Mouse (Mus musculus) liver, embryonic 12.5 days (tissue): ENCODE results near the gene Noct. TPM values are rescaled to one million over a fixed set of nuclear protein-coding genes. Genes with fewer than 3 reads are reported as not detected.

Source experiments
- ATAC-seq: fragments of 200-750 bp; cut with Nextera tagmentation; 2 replicates; pipeline ENCODE4 v1.8.0; 2017; ENCODE audit warnings: moderate number of reproducible peaks, mild to moderate bottlenecking, moderate library complexity
- H3K27ac ChIP-seq: fragments of 300-500 bp; sonication (generic); 2 replicates; pipeline ENCODE4 v1.5.1; 2016; ENCODE audit warnings: mild to moderate bottlenecking
- H3K27me3 ChIP-seq: fragments of 300-500 bp; sonication (generic); replicated peaks from 2 replicates; pipeline ENCODE4 v1.6.1; 2016; ENCODE audit warnings: mild to moderate bottlenecking, moderate library complexity
- H3K36me3 ChIP-seq: fragments of 300-500 bp; sonication (generic); 2 replicates; pipeline ENCODE4 v1.6.1; 2016; ENCODE audit warnings: mild to moderate bottlenecking, moderate library complexity
- H3K4me1 ChIP-seq: fragments of 300-500 bp; sonication (generic); 2 replicates; pipeline ENCODE4 v1.6.1; 2016
- H3K4me2 ChIP-seq: fragments of 300-500 bp; sonication (generic); 2 replicates; pipeline ENCODE4 v1.6.1; 2016; ENCODE audit warnings: mild to moderate bottlenecking, moderate library complexity
- H3K4me3 ChIP-seq: fragments of 300-500 bp; sonication (generic); 2 replicates; pipeline ENCODE4 v1.5.1; 2016; ENCODE audit warnings: mild to moderate bottlenecking, moderate library complexity
- H3K9ac ChIP-seq: fragments of 300-500 bp; sonication (generic); 2 replicates; pipeline ENCODE4 v1.6.1; 2016; ENCODE audit warnings: mild to moderate bottlenecking, moderate library complexity
- H3K9me3 ChIP-seq: fragments of 300-500 bp; sonication (generic); replicated peaks from 2 replicates; pipeline ENCODE4 v1.6.1; 2016; ENCODE audit warnings: mild to moderate bottlenecking, moderate library complexity
- WGBS: fragments of 180-500 bp; shearing (Covaris S2); methylation state at CpG from one replicate; pipeline ENCODE4 v1.1.7; 2016; ENCODE audit not compliant: insufficient replicate concordance; 5-methylcytosine and 5-hydroxymethylcytosine counted together
- polyA plus RNA-seq: library from polyadenylated mRNA; unstranded; fragments of >200 nt; fragmentation: Nextera tagmentation; extraction: Ambion mirVana; gene quantifications from 2 replicates; pipeline ENCODE4 v1.2.1, GENCODE M21; 2016

Gene Noct
- polyA plus RNA-seq, 1 experiment from 2014 or later = 41.1 TPM

DNA sequence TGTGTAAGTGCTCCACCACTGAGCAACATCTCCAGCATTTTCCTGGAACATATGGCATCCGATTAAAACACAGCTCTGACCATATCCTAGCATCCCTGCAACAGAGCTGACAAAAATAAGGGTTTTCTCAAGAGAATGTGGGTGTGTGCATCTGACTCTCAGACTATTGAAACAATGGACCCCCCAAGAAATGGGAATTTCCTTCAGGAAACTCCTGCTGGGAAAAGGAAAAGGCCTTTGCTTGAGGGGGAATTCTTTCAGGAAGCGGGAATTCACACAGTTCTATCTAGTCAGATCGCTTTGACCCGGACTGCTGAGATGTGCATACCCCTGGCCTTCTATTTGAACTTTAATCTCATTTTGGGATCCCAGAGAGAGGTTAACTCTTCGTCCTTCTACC lies 691 bp upstream of the Noct start:
- 37% methylated on average over 5 of the region's 5 CpGs for WGBS
- Histone ChIP-seq H3K9me3 (no peaks in the 10 kb centered on the region), H3K27me3 (peaks cover 12% of the 10 kb centered on the region; the same call in 1 of the 2 replicates), H3K36me3 (peaks cover 6% of the 10 kb centered on the region), H3K4me1 (peaks cover 43% of the 10 kb centered on the region), H3K4me2 (peak overlapping the region; percentile 93), H3K9ac (peak overlapping the region; percentile 100; the same call in 1 of the 2 replicates), H3K27ac (peak overlapping the region; percentile 98; the same call in 1 of the 2 replicates), H3K4me3 (peak overlapping the region; percentile 99)
- ATAC-seq = no peak

DNA sequence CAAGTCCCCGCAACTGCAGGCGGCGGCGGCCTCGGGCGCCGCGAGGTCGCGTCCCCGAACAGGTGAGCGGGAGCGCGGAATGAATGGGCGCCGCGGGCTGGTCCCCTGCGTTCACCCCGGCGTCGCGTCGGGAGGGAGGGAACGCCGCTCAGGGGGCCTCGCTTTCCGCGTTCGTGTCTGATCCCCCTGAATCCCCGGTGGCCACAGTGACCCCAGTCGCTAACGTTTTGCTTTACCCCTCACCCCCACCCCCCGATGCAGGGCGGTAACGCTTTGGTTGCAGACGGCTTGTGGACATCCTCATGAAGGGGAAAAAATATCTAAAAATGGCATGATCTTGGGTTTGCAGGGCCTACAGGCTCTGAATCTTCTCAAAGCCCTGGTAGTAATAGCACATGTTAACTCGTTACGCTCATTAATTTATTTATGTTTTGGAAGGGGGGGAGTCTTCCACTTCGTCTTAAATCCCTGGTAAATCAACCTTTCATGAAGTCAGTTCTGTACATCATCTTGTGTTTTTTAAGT lies 1.0 kb downstream of the Noct start:
- peaks cover 61% of the 10 kb centered on the region for H3K4me1 ChIP-seq
- peak overlapping the region; percentile 99 for H3K4me3 ChIP-seq
- H3K9ac ChIP-seq = peak overlapping the region; percentile 100
- peak overlapping the region; percentile 93 for H3K4me2 ChIP-seq
- no peaks in the 10 kb centered on the region for H3K9me3 ChIP-seq
- WGBS = 1% methylated on average over 38 of the region's 39 CpGs
- H3K27me3 ChIP-seq = peaks cover 12% of the 10 kb centered on the region; the same call in 1 of the 2 replicates
- no peak for ATAC-seq
- H3K27ac ChIP-seq = peak overlapping the region; percentile 98
- H3K36me3 ChIP-seq = peaks cover 13% of the 10 kb centered on the region

DNA sequence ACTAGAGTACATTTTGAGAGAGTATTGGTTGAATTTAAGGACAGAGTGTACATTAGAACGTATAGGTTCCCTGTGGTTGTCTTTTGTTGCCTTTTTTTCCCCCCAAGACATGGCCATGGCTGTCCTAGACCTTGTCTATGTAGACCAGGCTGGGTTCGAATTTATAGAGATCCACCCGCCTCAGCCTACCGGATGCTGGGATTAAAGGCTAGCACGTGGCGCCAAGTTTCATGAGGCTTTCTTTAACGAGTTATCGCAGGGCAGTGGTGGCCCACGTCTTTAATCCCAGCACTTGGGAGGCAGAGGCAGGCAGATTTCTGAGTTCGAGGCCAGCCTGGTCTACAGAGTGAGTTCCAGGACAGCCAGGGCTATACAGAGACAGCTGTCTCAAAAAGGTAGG lies 1.7 kb downstream of the Noct start:
- Histone ChIP-seq H3K27ac (peak overlapping the region; percentile 98), H3K9me3 (no peaks in the 10 kb centered on the region), H3K27me3 (peaks cover 12% of the 10 kb centered on the region; the same call in 1 of the 2 replicates), H3K4me1 (peaks cover 67% of the 10 kb centered on the region), H3K4me2 (peak overlapping the region; percentile 93), H3K4me3 (peak overlapping the region; percentile 99), H3K36me3 (peaks cover 13% of the 10 kb centered on the region), H3K9ac (peak overlapping the region; percentile 100)
- 67% methylated on average over 10 of the region's 10 CpGs for WGBS
- no peak for ATAC-seq

DNA sequence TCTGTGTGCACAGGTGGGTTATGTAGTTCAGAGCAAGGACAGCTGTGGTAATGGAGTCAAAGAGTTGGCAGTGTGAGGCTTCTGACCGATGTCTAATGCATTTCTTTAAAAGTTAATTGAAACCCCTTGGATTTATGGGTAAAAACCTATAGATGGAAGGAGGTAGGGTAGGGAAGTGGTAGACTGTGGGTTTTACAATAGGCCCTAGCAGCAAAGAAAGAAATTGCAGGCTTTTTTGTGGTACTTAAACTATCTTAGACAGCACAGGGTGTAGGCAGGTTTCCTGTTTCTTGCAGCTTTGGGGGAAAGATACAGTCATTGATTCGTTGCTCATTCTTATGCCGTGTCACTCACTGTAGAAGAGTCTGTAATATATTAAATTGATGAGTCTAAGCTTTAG lies 2.4 kb downstream of the Noct start:
- Histone ChIP-seq H3K36me3 (peaks cover 13% of the 10 kb centered on the region), H3K27ac (peak overlapping the region; percentile 98), H3K4me2 (peak overlapping the region; percentile 93), H3K4me3 (peak overlapping the region; percentile 99), H3K4me1 (peaks cover 74% of the 10 kb centered on the region), H3K9me3 (no peaks in the 10 kb centered on the region), H3K27me3 (peaks cover 9% of the 10 kb centered on the region; the same call in 1 of the 2 replicates), H3K9ac (peak overlapping the region; percentile 100)
- ATAC-seq = no peak
- WGBS = 31% methylated on average over 3 of the region's 3 CpGs

DNA sequence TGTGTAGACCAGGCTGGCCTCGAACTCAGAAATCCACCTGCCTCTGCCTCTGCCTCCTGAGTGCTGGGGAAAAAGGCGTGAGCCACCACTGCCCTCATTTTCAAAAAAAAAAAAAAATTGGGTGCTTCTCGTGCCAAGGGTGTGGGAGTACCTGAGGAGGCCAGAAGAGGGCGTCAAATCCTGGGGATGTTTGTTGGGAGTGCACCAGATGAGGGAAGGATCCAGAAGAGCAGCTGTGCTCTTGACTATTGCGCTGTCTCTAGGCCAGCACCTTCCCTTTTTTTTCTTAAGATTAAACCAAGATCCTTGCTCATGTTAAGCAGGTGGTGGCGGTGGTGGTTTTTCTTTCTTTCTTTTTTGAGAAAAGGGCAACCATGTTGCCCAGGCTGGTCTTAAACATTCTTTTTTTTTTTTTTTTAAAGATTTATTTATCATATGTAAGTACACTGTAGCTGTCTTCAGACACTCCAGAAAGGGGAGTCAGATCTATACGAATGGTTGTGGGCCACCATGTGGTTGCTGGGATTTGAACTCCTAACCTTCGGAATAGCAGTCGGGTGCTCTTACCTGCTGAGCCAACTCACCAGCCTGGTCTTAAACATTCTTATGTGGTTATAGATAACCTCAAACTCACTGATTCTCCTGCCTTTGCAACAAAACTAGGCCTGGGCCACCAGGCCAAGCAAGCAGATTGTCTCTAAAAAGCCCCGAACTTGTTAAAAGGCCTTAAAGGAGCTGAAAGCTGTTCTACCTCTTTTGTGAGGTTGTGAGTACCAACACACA lies 4.0 kb downstream of the Noct start:
- H3K36me3 ChIP-seq = peaks cover 22% of the 10 kb centered on the region
- ATAC-seq = no peak
- WGBS = 53% methylated on average over 10 of the region's 10 CpGs
- peak overlapping the region; percentile 98 for H3K27ac ChIP-seq
- peak overlapping the region; percentile 100 for H3K9ac ChIP-seq
- peak overlapping the region; percentile 26 for H3K4me3 ChIP-seq
- H3K27me3 ChIP-seq = no peaks in the 10 kb centered on the region
- H3K9me3 ChIP-seq = no peaks in the 10 kb centered on the region
- peaks cover 86% of the 10 kb centered on the region for H3K4me1 ChIP-seq
- peak overlapping the region; percentile 93 for H3K4me2 ChIP-seq

DNA sequence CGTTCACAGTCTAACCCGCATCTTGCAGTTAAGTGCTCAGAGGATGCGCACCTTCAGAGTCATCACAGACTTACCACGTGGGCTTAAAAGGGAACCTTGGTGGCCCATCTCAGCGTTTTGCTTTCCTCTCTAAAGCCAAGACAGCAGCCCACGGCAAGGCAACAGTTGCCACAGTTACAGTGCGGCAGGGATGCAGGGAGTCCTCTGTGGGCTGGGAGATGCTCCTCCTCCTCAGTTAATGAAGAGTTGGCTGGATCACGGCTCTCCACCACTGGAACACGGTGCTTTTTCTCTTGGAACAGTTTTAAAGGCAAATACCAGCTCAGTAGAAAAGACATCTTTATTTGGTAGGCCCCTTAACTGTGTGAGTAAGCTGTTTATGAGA lies 4.6 kb downstream of the Noct start:
- Histone ChIP-seq H3K4me3 (peak overlapping the region; percentile 26), H3K4me1 (peaks cover 86% of the 10 kb centered on the region), H3K27me3 (no peaks in the 10 kb centered on the region), H3K9ac (peak overlapping the region; percentile 100), H3K27ac (peak overlapping the region; percentile 98), H3K9me3 (no peaks in the 10 kb centered on the region), H3K36me3 (peaks cover 28% of the 10 kb centered on the region), H3K4me2 (peak overlapping the region; percentile 93)
- WGBS = 75% methylated on average over 9 of the region's 9 CpGs
- ATAC-seq = no peak

DNA sequence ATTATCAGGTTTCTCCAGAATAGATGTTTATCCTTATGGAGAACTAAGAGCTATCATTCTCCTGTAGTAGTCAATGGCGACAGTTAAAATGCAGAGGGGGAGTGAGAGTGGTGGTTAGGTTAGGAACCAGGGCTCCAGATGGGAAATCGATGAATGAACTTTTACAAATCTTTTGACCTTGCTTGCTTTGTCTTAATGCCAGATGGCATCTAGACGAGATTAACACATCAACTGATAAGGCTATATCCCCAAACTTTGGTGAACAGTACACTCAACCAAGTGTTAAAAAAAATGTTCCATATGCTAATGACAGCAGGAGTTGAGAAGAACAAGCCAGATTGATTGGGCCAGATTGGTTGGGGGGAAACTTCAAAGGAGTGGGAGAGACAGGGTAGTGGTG lies 5.0 kb downstream of the Noct start:
- Histone ChIP-seq H3K27me3 (no peaks in the 10 kb centered on the region), H3K4me3 (peak overlapping the region; percentile 26), H3K27ac (peak overlapping the region; percentile 98), H3K9me3 (no peaks in the 10 kb centered on the region), H3K4me2 (peak overlapping the region; percentile 93), H3K4me1 (peaks cover 86% of the 10 kb centered on the region), H3K9ac (peak overlapping the region; percentile 100), H3K36me3 (peaks cover 32% of the 10 kb centered on the region)
- no peak for ATAC-seq
- 49% methylated on average over 3 of the region's 3 CpGs for WGBS

DNA sequence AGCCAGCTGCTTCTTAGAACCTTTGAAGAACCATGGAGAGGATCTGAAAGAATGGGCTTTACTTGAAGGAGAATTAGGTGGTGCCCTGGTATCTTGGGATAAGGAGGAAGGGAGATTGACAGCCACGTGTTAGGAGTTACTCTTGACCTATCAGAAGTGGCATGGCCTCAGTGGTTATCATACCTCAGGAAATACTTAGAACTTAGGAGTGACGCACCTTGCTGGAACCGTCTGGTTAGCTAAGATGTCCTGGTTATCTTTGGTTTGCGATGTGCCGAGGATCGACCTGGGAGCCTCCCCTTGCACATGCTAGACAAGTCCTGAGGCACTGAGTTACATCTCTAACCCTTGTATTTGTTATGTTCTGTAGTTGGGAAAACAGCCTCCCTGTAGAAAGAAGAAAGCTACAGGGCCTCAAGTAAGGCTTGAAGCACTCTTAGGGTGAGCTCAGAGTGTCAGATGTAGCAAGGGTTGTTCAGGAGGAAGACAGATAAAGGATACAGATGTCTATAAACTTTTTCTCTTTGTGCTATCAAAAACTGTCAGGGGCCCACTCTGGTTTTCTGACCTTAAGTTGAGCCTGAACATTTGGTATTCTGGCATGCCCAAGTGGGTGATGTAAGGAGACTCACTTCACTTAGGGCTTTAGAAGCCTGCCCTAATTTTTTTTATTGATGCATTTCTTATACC lies 6.0 kb downstream of the Noct start:
- Histone ChIP-seq H3K9ac (peak overlapping the region; percentile 100), H3K27ac (peak overlapping the region; percentile 98), H3K36me3 (peaks cover 42% of the 10 kb centered on the region), H3K9me3 (no peaks in the 10 kb centered on the region), H3K4me2 (peak overlapping the region; percentile 93), H3K4me3 (peak overlapping the region; percentile 36), H3K4me1 (peaks cover 97% of the 10 kb centered on the region), H3K27me3 (no peaks in the 10 kb centered on the region)
- 21% methylated on average over 6 of the region's 6 CpGs for WGBS
- ATAC-seq = peak; percentile 92

DNA sequence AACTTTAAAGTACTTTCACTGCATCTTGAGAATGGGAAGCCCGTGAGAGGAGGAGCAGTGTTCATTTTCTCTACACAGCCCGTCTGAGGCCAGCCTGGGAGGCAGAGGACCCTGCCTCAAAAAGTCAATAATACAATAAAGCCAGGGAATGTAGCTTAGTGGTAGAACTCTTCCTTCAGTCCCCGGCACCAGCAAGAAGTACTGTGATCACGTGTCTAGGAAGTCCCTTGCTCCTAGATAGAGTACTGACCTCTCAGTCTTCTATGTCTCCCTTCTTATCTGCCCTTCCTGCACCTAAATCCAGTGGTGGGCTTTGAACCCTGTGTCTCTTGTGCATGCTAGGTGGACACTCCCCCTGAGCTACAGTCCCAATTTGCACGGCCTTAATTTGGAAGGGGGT lies 6.6 kb downstream of the Noct start:
- peak overlapping the region; percentile 93 for H3K4me2 ChIP-seq
- H3K36me3 ChIP-seq = peaks cover 45% of the 10 kb centered on the region
- peak overlapping the region; percentile 36 for H3K4me3 ChIP-seq
- no peak for ATAC-seq
- H3K4me1 ChIP-seq = peaks cover 98% of the 10 kb centered on the region
- 30% methylated on average over 5 of the region's 5 CpGs for WGBS
- H3K27ac ChIP-seq = peak overlapping the region; percentile 98
- H3K9me3 ChIP-seq = no peaks in the 10 kb centered on the region
- H3K9ac ChIP-seq = peak overlapping the region; percentile 69
- no peaks in the 10 kb centered on the region for H3K27me3 ChIP-seq

DNA sequence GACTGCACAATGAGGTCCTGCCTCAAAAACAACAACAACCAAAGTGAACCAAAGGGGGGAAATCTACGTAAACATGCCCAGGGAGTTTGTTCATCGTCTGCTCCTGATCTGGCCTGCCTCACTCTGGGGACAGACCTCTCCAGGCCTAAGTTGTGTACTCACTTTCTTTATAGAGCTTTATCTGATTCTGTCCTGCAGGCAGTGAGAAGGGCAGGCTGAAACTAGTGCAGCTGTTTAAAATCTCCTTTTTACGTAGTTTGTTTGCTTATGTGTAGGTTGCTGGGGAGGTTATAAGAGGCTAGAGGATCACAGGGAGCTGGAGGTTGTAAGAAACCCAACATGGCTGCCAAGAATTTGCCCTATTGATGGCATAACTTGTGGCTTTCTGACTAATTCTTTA lies 7.3 kb downstream of the Noct start:
- Histone ChIP-seq H3K9me3 (no peaks in the 10 kb centered on the region), H3K4me1 (peaks cover 94% of the 10 kb centered on the region), H3K27ac (peak overlapping the region; percentile 98), H3K36me3 (peaks cover 48% of the 10 kb centered on the region), H3K27me3 (no peaks in the 10 kb centered on the region), H3K4me2 (peak overlapping the region; percentile 93), H3K9ac (peak overlapping the region; percentile 69), H3K4me3 (peak overlapping the region; percentile 36)
- WGBS = 29% methylated on average over 3 of the region's 3 CpGs
- ATAC-seq = no peak

DNA sequence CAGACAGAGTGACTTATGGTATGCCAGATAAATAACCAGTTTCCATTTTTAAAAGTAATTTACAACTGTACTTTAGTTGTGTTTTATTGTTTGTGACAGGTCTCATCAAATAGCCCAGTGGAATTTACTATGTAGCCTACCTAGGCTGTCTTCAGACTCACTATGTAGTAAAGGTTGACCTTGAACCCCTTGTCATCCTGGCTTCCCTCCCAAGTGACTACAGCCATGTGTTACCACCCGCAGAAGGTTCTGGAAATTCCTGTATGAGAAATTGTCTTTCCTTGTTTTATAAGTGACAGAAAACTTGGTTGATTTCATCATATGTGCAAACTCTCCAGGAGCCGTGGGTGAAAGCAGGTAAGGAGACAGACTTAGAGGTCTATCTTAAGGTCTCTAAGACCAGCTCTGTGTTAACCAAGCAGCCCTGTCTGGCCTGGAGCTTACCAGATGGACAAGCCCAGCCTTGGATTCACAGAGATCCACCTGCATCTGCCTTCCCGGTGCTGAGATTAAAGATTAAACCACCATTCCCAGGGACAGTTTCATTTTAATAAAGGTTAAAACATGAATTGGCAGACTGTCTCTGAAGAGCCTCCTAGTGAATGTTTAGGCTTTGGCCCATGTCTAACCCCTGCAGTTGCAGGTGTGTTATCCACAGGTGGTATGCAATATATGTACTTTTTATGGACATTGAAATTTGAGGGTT lies 8.1 kb downstream of the Noct start:
- ATAC-seq = no peak
- H3K27ac ChIP-seq = peak overlapping the region; percentile 98
- WGBS = 75% methylated on average over 3 of the region's 3 CpGs
- peak overlapping the region; percentile 93 for H3K4me2 ChIP-seq
- no peaks in the 10 kb centered on the region for H3K9me3 ChIP-seq
- H3K27me3 ChIP-seq = no peaks in the 10 kb centered on the region
- H3K9ac ChIP-seq = peak overlapping the region; percentile 69
- peaks cover 54% of the 10 kb centered on the region for H3K36me3 ChIP-seq
- no peak overlapping the region for H3K4me3 ChIP-seq
- H3K4me1 ChIP-seq = peaks cover 94% of the 10 kb centered on the region
